Mouse (Mus musculus): ENCODE measurements around the gene Fblim1. TPM values are rescaled to one million over a fixed set of nuclear protein-coding genes. Genes with fewer than 3 reads are reported as not detected.

The Fblim1 gene
- polyA plus RNA-seq, 1 experiment from 2014 or later: 65.4 TPM

DNA sequence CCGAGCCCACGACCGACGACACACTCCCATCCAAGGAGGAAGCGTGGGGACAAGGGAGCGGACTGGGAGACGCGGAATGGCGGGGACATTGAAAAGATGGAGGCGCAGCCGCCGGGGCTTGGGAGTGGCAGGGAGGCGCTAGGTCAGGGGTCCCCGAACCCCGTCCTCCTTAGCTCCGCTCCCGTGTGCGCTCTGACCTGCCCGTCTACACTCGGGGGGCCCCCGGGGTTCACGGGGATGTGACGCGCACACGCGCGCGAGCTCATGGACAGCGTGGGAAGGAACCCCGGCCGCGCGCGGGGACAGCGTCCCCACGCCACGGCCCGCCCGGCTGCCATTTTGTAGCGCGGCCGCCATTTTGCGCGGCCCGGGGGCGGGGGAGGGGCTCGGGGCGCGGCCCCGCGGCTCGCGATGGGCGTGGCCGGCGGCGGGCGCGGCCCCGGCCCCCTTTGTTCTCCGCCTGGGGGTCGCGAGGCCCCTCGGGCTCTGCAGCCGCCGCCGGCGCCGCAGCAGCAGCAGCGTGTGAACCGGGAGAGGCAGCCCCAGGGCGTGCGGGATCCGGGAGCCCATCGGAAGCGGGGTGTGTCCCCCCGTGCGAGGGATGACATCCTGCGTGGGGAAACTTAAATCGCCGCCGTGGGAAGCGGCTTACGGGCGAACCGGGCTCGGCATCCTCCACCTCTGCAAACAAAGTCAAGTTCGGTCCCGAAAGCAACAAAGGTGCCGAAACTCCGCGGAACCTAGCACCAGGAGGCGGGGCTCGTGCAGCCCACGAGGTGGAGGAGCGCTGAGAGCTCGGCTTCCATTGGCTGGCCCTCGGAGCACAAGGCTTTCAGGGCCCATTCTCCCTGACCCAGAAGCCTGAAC, 59.3 kb downstream of the Fblim1 start:
- H3K9me3 ChIP-seq: no peaks in the 10 kb centered on the region
- peaks cover 17% of the 10 kb centered on the region for H3K4me1 ChIP-seq (replicated peaks)
- no peaks in the 10 kb centered on the region for H3K27me3 ChIP-seq
- peak overlapping the region; percentile 95 for H3K9ac ChIP-seq (replicated peaks)
- ATAC-seq (ENCODE audit: insufficient number of reproducible peaks, insufficient read depth, low FRiP score, low TSS enrichment, low read depth): peak; percentile 89
- under 1% methylated on average over 92 of the region's 98 CpGs for WGBS
- H3K36me3 ChIP-seq: no peaks in the 10 kb centered on the region
- H3K27ac ChIP-seq: peak overlapping the region; percentile 100
- peak overlapping the region; percentile 98 for H3K4me2 ChIP-seq
- peak overlapping the region; percentile 71 for H3K4me3 ChIP-seq (replicated peaks)

DNA sequence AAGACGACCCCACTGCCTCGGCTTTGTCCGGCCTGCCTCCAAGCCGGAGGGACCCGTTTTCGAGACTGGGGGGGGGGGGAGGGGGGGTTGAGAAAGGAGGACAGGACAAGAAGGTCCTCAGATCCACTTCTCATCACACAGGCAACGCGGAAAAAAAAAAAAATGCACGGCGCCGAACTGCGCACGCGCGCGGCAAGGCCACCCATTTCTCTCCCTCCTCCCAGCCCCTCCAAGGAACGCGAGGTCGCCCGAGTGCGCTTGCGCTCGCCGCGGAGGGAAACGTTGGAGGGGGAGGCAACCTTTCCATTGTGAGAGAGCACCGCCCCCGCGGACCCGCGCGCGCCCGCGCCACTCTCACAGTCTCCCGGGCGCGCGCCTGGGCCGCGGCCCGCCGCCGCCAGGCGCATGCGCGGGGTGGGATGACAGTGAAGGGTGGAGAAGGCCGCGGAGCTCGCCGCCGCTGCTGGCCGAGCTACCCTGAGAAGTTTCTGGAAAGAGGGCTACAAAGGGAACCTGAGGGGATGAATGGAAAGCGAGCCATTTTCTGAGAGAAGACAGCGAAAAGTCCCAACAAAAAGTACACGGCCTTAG, 60.1 kb downstream of the Fblim1 start:
- peak; percentile 64 for ATAC-seq (ENCODE audit: insufficient number of reproducible peaks, insufficient read depth, low FRiP score, low TSS enrichment, low read depth)
- no peaks in the 10 kb centered on the region for H3K36me3 ChIP-seq
- H3K4me3 ChIP-seq (replicated peaks): peak overlapping the region; percentile 71
- peak overlapping the region; percentile 98 for H3K4me2 ChIP-seq
- H3K27ac ChIP-seq: peak overlapping the region; percentile 100
- peaks cover 17% of the 10 kb centered on the region for H3K4me1 ChIP-seq (replicated peaks)
- peak overlapping the region; percentile 95 for H3K9ac ChIP-seq (replicated peaks)
- no peaks in the 10 kb centered on the region for H3K27me3 ChIP-seq
- WGBS: under 1% methylated on average over 49 of the region's 56 CpGs
- no peaks in the 10 kb centered on the region for H3K9me3 ChIP-seq

DNA sequence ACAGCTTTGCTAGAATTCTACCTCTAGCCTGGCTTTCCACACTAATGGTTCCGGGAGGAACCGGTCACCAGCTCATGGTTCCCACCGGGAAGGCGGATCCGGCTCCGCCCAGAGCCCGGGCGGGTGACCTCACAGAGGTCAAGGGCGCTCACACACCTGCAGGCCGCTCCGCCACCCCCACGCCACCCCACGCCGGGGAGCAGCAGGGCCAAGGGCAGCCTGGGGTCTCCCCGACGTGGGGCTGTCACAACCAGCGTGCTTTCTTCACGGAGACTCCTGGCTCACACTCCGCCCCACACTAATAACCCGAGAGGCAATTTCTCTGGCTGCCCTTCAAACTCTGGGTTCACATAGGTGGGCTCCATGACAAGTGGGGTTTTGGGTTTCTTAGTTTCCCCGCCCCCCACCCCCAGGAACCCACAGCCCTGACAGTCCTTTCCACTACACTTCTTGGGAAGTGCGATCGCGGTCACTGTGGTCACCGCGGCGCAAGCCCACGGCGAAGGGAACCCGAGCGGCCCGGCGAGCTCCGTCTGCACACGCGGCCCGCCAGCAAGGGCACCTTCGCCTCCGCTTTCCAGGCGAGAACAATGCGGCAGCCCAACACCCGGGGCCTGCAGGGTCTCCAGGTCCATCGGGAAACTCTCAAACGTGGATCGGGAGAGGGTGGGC, 60.7 kb downstream of the Fblim1 start:
- peaks cover 17% of the 10 kb centered on the region for H3K4me1 ChIP-seq (replicated peaks)
- peak overlapping the region; percentile 71 for H3K4me3 ChIP-seq (replicated peaks)
- H3K9ac ChIP-seq (replicated peaks): peak overlapping the region; percentile 85
- H3K27ac ChIP-seq: peak overlapping the region; percentile 100
- H3K9me3 ChIP-seq: no peaks in the 10 kb centered on the region
- no peaks in the 10 kb centered on the region for H3K36me3 ChIP-seq
- peak; percentile 22 for ATAC-seq (ENCODE audit: insufficient number of reproducible peaks, insufficient read depth, low FRiP score, low TSS enrichment, low read depth)
- H3K4me2 ChIP-seq: peak overlapping the region; percentile 98
- WGBS: under 1% methylated on average over 45 of the region's 45 CpGs
- H3K27me3 ChIP-seq: no peaks in the 10 kb centered on the region

DNA sequence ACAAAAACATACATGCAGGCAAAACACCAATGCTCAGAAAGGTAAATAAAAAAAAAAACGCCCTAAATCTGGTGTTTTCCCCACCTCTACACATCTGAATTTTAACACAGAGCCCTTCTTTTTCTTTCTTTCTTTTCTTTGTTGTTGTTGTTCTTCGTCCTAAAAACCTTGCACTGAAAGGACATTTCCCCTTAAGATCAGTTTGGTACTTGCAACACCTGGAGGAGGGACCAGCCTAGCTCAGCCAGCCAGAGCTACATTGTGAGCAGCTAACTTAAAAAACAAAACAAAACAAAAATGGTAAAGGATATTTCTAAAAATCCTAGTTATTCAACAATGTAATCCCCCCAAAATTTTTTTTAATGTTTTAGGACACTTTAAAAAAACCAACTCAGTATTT, 61.4 kb downstream of the Fblim1 start:
- Histone ChIP-seq H3K9me3 (no peaks in the 10 kb centered on the region), H3K27me3 (no peaks in the 10 kb centered on the region), H3K4me1 (replicated peaks) (peaks cover 17% of the 10 kb centered on the region), H3K4me2 (peak overlapping the region; percentile 98), H3K36me3 (no peaks in the 10 kb centered on the region), H3K27ac (0 out of 2 replicates have a peak overlapping the region, but pooled peaks have one; percentile 35), H3K4me3 (replicated peaks) (peak overlapping the region; percentile 71), H3K9ac (replicated peaks) (no peak overlapping the region)
- no peak for ATAC-seq (ENCODE audit: insufficient number of reproducible peaks, insufficient read depth, low FRiP score, low TSS enrichment, low read depth)
- WGBS: 35% methylated on average over 2 of the region's 2 CpGs

DNA sequence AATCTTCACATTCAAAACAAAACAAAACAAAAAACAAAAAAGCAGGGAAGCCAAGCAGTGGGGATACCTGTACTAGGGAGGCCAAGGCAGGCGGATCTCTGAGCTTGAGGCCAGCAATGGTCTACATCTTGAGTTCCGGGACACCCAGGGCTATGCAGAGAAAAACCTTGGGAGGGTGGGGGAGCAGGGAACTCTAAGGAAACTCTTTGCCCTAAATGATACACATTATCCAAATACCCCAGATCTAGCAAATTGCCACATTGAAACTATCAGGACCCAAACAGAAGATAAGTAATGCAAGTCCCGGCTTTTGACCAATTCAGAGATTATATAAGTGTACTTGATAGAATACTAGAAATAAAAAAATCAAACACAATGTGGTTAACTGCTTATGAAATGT, 62.3 kb downstream of the Fblim1 start:
- Histone ChIP-seq H3K9me3 (no peaks in the 10 kb centered on the region), H3K27me3 (no peaks in the 10 kb centered on the region), H3K4me3 (replicated peaks) (no peak overlapping the region), H3K27ac (no peak overlapping the region), H3K36me3 (no peaks in the 10 kb centered on the region), H3K4me1 (replicated peaks) (peaks cover 16% of the 10 kb centered on the region), H3K4me2 (no peak overlapping the region), H3K9ac (replicated peaks) (no peak overlapping the region)
- no peak for ATAC-seq (ENCODE audit: insufficient number of reproducible peaks, insufficient read depth, low FRiP score, low TSS enrichment, low read depth)
- 72% methylated on average over 3 of the region's 3 CpGs for WGBS

DNA sequence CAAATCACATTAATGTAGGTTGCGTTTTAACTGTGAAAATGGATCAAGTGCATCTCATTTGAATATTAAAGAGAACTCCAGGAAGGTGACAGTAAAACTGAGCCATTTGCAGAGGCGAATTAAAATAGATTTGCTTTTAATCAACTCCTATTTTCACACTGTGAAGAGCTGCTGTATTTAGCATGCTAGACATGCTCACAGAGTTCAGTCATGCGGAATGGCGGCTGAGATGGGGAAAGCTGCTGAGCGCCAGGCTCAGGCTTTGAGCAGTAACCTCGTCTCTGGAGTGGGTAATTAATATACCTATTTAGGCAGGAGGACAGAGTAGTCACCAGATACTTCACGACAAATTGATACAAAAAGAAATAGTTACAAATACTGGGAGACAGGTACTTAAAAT, 64.0 kb downstream of the Fblim1 start:
- ATAC-seq (ENCODE audit: insufficient number of reproducible peaks, insufficient read depth, low FRiP score, low TSS enrichment, low read depth): no peak
- no peak overlapping the region for H3K27ac ChIP-seq
- H3K36me3 ChIP-seq: no peaks in the 10 kb centered on the region
- 54% methylated on average over 7 of the region's 7 CpGs for WGBS
- no peaks in the 10 kb centered on the region for H3K27me3 ChIP-seq
- no peak overlapping the region for H3K4me3 ChIP-seq (replicated peaks)
- no peak overlapping the region for H3K9ac ChIP-seq (replicated peaks)
- peaks cover 7% of the 10 kb centered on the region for H3K4me1 ChIP-seq (replicated peaks)
- no peak overlapping the region for H3K4me2 ChIP-seq
- no peaks in the 10 kb centered on the region for H3K9me3 ChIP-seq

DNA sequence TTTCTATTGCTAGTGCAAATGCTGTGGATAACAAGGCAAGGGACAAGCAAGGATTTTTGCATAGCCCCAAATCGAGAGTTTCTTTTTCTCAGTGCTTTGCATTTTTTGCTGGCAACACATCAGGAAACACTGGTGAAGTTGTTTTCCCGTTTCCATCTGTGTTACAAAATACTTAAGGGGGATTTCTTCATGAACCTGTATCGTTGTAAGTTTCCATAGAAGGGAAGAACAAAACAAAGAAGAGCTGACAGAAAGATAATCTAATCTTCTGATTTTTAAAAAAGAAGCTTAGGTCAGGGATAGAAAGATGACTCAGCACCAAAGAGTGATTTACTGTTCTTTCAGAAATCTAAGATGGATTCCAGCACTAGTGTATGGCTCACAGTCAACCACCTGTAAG, 65.1 kb downstream of the Fblim1 start:
- H3K36me3 ChIP-seq: no peaks in the 10 kb centered on the region
- ATAC-seq (ENCODE audit: insufficient number of reproducible peaks, insufficient read depth, low FRiP score, low TSS enrichment, low read depth): no peak
- WGBS: 71% methylated on average over 3 of the region's 3 CpGs
- H3K27me3 ChIP-seq: no peaks in the 10 kb centered on the region
- H3K9ac ChIP-seq (replicated peaks): no peak overlapping the region
- H3K4me3 ChIP-seq (replicated peaks): no peak overlapping the region
- peaks cover 9% of the 10 kb centered on the region for H3K4me1 ChIP-seq (replicated peaks)
- no peaks in the 10 kb centered on the region for H3K9me3 ChIP-seq
- no peak overlapping the region for H3K27ac ChIP-seq
- no peak overlapping the region for H3K4me2 ChIP-seq

DNA sequence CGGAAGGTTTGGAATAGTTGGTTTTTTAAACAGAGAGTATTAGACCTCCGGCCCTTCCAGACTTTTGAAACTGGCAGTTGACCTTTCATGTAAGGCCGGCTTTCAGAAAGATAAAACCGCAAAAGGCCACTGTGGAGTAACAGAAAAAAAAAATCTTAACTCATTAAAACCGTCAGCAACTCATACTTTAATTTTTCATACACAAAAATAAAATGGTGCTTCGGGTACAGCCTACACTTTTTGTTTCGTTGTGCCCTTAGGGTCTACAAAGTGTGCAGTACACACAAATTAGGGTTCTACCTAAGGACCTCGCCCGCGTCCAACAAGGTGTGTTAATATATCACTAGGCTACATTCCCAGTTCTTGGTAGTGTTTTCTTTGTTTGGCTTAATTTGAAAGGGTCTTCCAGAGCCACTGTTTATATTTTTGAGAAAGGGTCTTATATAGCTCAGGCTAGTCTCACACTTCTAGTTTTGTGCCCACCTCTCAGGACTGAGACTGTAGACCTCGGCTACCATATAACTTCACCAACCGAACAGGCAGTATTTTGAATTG, 66.6 kb downstream of the Fblim1 start:
- Histone ChIP-seq H3K27me3 (no peaks in the 10 kb centered on the region), H3K9me3 (no peaks in the 10 kb centered on the region), H3K9ac (replicated peaks) (peak overlapping the region; percentile 97), H3K4me2 (peak overlapping the region; percentile 95), H3K4me1 (replicated peaks) (peaks cover 17% of the 10 kb centered on the region), H3K36me3 (no peaks in the 10 kb centered on the region), H3K27ac (peak overlapping the region; percentile 97), H3K4me3 (replicated peaks) (peak overlapping the region; percentile 97)
- 48% methylated on average over 12 of the region's 12 CpGs for WGBS
- no peak for ATAC-seq (ENCODE audit: insufficient number of reproducible peaks, insufficient read depth, low FRiP score, low TSS enrichment, low read depth)

DNA sequence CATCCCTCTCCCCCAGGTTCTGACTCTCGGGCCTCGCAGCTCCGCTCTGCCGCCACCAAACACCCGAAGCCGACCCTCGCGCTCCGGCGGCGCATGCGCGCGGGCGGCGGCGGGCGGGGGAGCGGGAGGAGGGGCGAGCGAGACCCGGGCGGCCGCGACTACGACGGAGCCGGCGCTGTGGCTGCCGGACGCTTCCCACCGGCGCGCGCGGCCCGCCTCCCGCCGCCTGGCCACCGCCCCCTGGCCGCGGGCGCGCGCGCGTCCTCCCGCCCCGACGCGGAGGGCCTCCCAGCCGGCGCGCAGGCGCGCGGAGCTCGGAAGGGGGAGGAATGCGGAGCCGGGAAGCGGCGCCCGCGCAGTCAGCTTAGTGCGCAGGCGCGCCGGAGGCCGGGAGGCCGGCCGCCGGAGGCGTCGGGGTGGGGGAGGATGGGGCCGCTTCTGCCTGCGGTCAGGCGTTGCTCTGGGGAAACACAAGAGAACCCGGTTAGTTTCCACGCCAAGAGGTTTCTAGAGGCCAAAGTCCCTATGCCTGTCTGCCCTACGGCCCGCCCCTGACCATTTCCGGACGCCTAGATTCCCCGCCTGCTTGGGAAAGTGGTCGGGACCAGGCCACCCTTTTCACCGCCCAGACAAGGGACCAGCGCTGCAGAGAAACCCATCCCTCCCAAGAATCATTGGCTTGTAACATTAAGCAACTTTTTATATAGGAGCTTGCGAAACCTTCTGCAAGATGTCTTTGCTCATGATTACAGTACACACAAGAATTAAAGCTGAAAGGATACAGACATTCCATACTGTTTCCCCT, 67.3 kb downstream of the Fblim1 start, which contains the start of gene Spen:
TSS of gene Spen (minus strand) at position 190 of the 805 bp plus-strand sequence.
- H3K9me3 ChIP-seq: no peaks in the 10 kb centered on the region
- peak within 1 kb of the TSS; percentile 97 for H3K9ac ChIP-seq (replicated peaks)
- under 1% methylated on average over 44 of the region's 88 CpGs for WGBS
- H3K4me1 ChIP-seq (replicated peaks): peaks cover 20% of the 10 kb centered on the region
- H3K4me2 ChIP-seq: peak within 1 kb of the TSS; percentile 95
- H3K27ac ChIP-seq: peak within 1 kb of the TSS; percentile 97
- H3K4me3 ChIP-seq (replicated peaks): peak within 1 kb of the TSS; percentile 97
- ATAC-seq (ENCODE audit: insufficient number of reproducible peaks, insufficient read depth, low FRiP score, low TSS enrichment, low read depth): peak; percentile 73
- no peaks in the 10 kb centered on the region for H3K27me3 ChIP-seq
- no peaks in the 10 kb centered on the region for H3K36me3 ChIP-seq

DNA sequence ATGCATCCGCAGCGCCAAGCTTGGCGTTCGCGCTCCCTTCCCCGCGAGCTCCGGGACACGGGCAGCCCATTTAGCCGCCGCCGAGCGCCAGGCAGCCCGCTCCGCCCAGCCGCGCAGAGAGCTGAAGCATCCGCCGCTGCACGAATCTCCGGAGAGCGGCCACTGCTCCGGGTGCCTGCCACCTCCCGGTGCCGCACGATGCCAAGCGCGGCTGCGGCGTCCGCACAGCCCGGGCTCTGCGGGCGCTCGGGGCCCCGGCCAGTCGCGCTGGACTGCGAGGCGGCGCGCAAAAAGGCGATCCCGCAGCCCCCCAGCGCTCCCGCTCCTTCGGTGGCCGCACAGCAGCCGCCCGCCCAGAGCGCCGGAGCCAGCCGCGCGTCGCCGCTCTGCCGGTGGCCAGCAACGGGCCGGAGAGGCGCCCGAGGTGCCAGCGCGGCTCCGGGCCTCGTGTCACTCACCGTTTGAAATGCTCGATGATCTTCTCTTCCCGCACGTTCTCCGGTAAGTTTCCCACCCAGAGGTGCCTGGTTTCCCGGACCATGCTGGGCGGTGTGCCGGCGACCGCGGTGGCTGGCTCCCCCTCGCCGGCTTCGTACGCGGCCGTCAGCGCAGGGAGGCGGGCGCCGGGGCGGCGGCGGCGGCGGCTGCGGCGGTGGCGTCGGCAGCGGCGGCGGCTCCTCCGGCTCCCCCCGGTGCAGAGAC, 68.0 kb downstream of the Fblim1 start:
- Histone ChIP-seq H3K27me3 (no peaks in the 10 kb centered on the region), H3K36me3 (no peaks in the 10 kb centered on the region), H3K9ac (replicated peaks) (peak overlapping the region; percentile 97), H3K27ac (peak overlapping the region; percentile 97), H3K4me2 (peak overlapping the region; percentile 95), H3K9me3 (no peaks in the 10 kb centered on the region), H3K4me3 (replicated peaks) (peak overlapping the region; percentile 97), H3K4me1 (replicated peaks) (peaks cover 23% of the 10 kb centered on the region)
- under 1% methylated on average over 86 of the region's 101 CpGs for WGBS
- no peak for ATAC-seq (ENCODE audit: insufficient number of reproducible peaks, insufficient read depth, low FRiP score, low TSS enrichment, low read depth)
